Mouse (Mus musculus) embryonic facial prominence, embryonic 14.5 days (tissue): ENCODE data around the gene Kit. TPM values are rescaled to one million over a fixed set of nuclear protein-coding genes. Genes with fewer than 3 reads are reported as not detected.

Experiments used
- ATAC-seq: fragments of 200-750 bp; cut with Nextera tagmentation; 2 replicates; pipeline ENCODE4 v1.8.0; 2017; ENCODE audit warnings: low read depth, moderate number of reproducible peaks, moderate TSS enrichment
- DNase-seq: peaks from one replicate; pipeline ENCODE4 v3.0.0-alpha.2; 2015; ENCODE audit warnings: low spot score
- H3K27ac ChIP-seq: fragments of 300-500 bp; sonication (generic); replicated peaks from 2 replicates; pipeline ENCODE4 v1.5.1; 2014; ENCODE audit warnings: low read depth, mild to moderate bottlenecking, low read length, moderate library complexity
- H3K27me3 ChIP-seq: fragments of 300-500 bp; sonication (generic); replicated peaks from 2 replicates; pipeline ENCODE4 v1.6.1; 2014; ENCODE audit warnings: low read length; ENCODE audit not compliant: control insufficient read depth, insufficient read depth
- H3K36me3 ChIP-seq: fragments of 300-500 bp; sonication (generic); 2 replicates; pipeline ENCODE4 v1.6.1; 2014; ENCODE audit warnings: low read length, mixed read lengths; ENCODE audit not compliant: control insufficient read depth, insufficient read depth
- H3K4me1 ChIP-seq: fragments of 300-500 bp; sonication (generic); 2 replicates; pipeline ENCODE4 v1.6.1; 2014; ENCODE audit warnings: antibody characterized with exemption, low read length; ENCODE audit not compliant: control insufficient read depth, insufficient read depth
- H3K4me2 ChIP-seq: fragments of 300-500 bp; sonication (generic); 2 replicates; pipeline ENCODE4 v1.6.1; 2014; ENCODE audit warnings: low read depth, mild to moderate bottlenecking, low read length, moderate library complexity, mixed read lengths
- H3K4me3 ChIP-seq: fragments of 300-500 bp; sonication (generic); 2 replicates; pipeline ENCODE4 v1.5.1; 2014; ENCODE audit warnings: low read depth, mild to moderate bottlenecking, low read length
- H3K9ac ChIP-seq: fragments of 300-500 bp; sonication (generic); 2 replicates; pipeline ENCODE4 v1.6.1; 2014; ENCODE audit warnings: low read depth, mild to moderate bottlenecking, low read length, moderate library complexity, mixed read lengths
- H3K9me3 ChIP-seq: fragments of 300-500 bp; sonication (generic); 2 replicates; pipeline ENCODE4 v1.6.1; 2016; ENCODE audit warnings: low read length; ENCODE audit not compliant: control insufficient read depth
- WGBS: fragments of 180-500 bp; shearing (Covaris S2); extraction: QIAGEN DNeasy Blood & Tissue Kit; methylation state at CpG from one replicate; pipeline ENCODE4 v1.1.7; 2014; 5-methylcytosine and 5-hydroxymethylcytosine counted together
- polyA plus RNA-seq: library from polyadenylated mRNA; unstranded; fragments of >200 nt; fragmentation: Nextera tagmentation; extraction: Ambion mirVana; gene quantifications from 2 replicates; pipeline ENCODE4 v1.2.1, GENCODE M21; 2014

Gene Kit
- polyA plus RNA-seq, 1 experiment from 2014 or later, result 24.3 TPM

DNA sequence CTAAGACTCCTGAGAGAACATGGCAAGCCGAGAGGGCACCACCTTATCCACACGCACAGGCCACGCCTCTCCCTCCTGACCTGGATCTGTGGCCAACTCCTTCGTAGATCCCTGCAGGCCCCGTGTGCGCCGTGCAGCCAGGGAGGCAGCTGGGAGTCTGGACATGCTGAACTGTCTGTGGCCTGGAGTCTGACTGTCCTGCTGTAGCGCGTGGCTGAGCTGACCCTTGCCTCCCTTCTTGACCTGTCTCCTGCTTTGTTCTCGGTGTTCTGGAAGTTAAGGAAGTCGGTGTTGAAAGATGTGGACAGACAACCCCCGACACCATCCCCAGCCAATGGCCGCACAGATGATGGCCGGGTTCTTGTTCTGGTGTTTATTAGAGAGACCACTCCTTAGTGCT lies 21.5 kb downstream of the Kit start:
- DNase-seq (no peak), ATAC-seq (0 out of 2 replicates have a peak, but pooled peaks have one; percentile 30)
- Histone ChIP-seq H3K4me1 (peaks cover 6% of the 10 kb centered on the region), H3K4me2 (peak overlapping the region; percentile 23; the same call in 1 of the 2 replicates), H3K4me3 (no peak overlapping the region), H3K27me3 (no peaks in the 10 kb centered on the region), H3K9ac (no peak overlapping the region), H3K27ac (no peak overlapping the region), H3K9me3 (no peaks in the 10 kb centered on the region), H3K36me3 (no peaks in the 10 kb centered on the region)
- WGBS, result 24% methylated on average over 14 of the region's 14 CpGs

DNA sequence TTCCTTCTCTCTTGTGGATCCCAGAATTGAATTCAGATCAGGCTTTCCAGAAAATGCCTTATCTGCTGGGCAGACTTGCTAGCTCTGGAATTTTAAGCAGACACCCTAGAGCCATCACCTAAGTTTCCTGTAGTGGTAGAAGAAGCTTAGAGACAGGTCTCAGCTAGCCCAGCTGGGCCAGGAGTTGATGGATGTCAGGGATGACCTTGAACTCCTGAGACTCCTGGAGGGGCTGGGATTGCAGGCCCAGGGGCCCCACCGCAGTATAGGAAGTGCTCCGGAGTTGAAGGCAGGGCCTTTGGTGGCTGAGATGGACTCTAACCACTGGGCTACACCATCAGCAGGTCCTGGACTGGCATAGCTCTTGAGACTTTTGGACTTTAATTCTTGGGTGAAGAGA lies 22.6 kb downstream of the Kit start:
- peaks cover 6% of the 10 kb centered on the region for H3K4me1 ChIP-seq
- H3K4me3 ChIP-seq, result no peak overlapping the region
- no peaks in the 10 kb centered on the region for H3K27me3 ChIP-seq
- H3K4me2 ChIP-seq, result no peak overlapping the region
- WGBS, result 72% methylated on average over 2 of the region's 2 CpGs
- H3K9me3 ChIP-seq, result no peaks in the 10 kb centered on the region
- H3K9ac ChIP-seq, result no peak overlapping the region
- H3K36me3 ChIP-seq, result no peaks in the 10 kb centered on the region
- no peak for DNase-seq
- no peak for ATAC-seq
- H3K27ac ChIP-seq, result no peak overlapping the region

DNA sequence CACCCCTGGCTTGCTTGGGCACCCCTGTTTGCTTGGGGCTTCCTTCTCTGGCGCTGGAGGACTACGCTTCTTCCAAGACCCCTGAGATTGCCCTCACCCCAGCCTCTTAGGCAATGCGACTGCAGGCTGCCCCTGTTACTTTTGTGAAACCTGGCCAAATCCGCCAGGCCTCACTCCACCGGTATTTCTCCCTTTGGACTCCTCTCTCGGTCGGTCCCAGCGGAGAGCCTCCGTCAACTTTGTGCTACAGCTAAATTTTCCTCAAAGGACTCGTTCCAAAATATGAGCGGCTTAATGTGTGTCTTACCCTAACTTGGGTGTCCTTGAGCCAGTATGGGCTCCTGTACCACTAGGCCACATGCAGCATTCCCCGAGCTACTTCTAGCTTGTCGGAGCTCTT lies 23.8 kb downstream of the Kit start:
- Histone ChIP-seq H3K9ac (no peak overlapping the region), H3K27me3 (no peaks in the 10 kb centered on the region), H3K4me1 (peaks cover 6% of the 10 kb centered on the region), H3K4me2 (no peak overlapping the region), H3K4me3 (no peak overlapping the region), H3K27ac (no peak overlapping the region), H3K36me3 (no peaks in the 10 kb centered on the region), H3K9me3 (no peaks in the 10 kb centered on the region)
- no peak for ATAC-seq
- WGBS, result 96% methylated on average over 13 of the region's 13 CpGs
- DNase-seq, result no peak

DNA sequence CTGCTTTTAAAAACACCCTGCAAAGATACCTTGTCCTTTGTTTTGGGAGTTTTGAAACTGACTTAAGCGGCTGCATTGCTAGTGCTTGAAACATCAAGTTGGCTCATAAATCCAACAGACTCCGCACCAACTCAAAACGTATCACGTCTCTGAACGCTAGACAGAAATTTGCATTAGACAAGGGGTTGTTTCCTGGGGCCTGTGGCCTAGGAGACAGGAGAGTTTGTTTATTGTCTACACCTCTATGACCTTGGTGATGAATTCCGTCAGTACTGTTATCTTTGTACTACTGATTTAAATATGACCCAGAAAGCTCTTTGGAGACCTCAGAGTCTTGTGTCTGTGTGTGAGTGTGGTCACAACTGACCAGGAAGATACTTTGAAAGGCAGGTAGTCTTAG lies 25.3 kb downstream of the Kit start:
- no peaks in the 10 kb centered on the region for H3K27me3 ChIP-seq
- H3K9me3 ChIP-seq, result no peaks in the 10 kb centered on the region
- WGBS, result 71% methylated on average over 6 of the region's 6 CpGs
- peaks cover 6% of the 10 kb centered on the region for H3K4me1 ChIP-seq
- DNase-seq (no peak), ATAC-seq (no peak)
- no peak overlapping the region for H3K27ac ChIP-seq
- no peaks in the 10 kb centered on the region for H3K36me3 ChIP-seq
- H3K4me3 ChIP-seq, result no peak overlapping the region
- no peak overlapping the region for H3K9ac ChIP-seq
- H3K4me2 ChIP-seq, result no peak overlapping the region

DNA sequence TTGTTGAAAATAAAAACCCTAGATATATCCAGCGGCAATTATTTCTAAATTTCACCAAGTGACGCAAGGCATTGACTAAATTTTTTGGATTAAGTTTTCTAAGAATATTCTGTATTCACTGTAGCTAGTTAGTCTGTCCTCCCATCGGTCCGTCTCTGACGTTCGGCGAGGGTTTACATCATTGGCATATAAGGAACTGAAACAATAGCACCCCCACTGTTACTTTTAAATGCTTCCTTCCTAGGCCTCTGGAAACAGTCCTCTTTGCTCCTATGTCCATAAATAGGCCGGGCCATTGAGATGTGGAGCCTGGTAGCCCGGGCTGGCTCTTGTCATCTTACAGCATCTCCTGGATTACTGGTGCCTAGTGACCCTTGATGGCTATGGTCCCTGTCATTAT lies 29.5 kb downstream of the Kit start:
- no peak overlapping the region for H3K4me3 ChIP-seq
- H3K36me3 ChIP-seq, result no peaks in the 10 kb centered on the region
- 82% methylated on average over 9 of the region's 9 CpGs for WGBS
- no peaks in the 10 kb centered on the region for H3K9me3 ChIP-seq
- H3K27me3 ChIP-seq, result no peaks in the 10 kb centered on the region
- ATAC-seq, result no peak
- no peak for DNase-seq
- H3K9ac ChIP-seq, result no peak overlapping the region
- H3K27ac ChIP-seq, result no peak overlapping the region
- H3K4me2 ChIP-seq, result no peak overlapping the region
- H3K4me1 ChIP-seq, result no peaks in the 10 kb centered on the region

DNA sequence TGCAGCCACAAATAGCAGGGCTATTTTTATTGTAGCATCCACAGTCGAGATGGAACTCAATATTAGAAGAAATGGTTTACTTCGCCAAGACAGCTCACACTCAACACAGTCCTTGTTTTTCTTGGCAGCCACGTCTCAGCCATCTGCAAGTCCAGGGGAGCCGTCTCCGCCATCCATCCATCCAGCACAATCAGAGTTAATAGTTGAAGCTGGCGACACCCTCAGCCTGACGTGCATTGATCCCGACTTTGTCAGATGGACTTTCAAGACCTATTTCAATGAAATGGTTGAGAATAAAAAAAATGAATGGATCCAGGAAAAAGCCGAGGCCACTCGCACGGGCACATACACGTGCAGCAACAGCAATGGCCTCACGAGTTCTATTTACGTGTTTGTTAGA lies 32.2 kb downstream of the Kit start:
- Histone ChIP-seq H3K4me1 (no peaks in the 10 kb centered on the region), H3K9me3 (no peaks in the 10 kb centered on the region), H3K9ac (no peak overlapping the region), H3K27ac (no peak overlapping the region), H3K36me3 (no peaks in the 10 kb centered on the region), H3K4me2 (no peak overlapping the region), H3K4me3 (no peak overlapping the region), H3K27me3 (no peaks in the 10 kb centered on the region)
- ATAC-seq (no peak), DNase-seq (peak; percentile 36)
- 70% methylated on average over 14 of the region's 14 CpGs for WGBS

DNA sequence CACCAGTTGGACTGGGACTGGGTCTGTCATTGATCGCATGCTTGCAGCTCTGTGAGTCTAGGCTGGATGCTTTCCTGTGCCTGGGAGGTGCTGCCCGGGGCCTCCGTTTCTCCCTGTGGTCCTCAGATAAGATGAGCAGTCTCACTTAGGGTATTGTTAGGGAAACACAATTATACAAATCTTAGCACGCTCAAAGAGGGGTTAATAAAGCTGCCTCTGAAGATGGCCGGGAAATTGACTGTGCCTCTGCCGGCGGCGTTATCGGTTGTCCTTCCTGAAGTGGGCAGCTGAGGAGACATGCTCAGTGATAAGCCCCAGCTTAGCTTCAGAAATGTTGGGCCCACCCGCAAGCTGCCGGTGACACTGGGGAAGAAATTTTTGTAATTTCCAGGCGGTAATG lies 33.3 kb downstream of the Kit start:
- Histone ChIP-seq H3K27me3 (no peaks in the 10 kb centered on the region), H3K4me1 (no peaks in the 10 kb centered on the region), H3K36me3 (no peaks in the 10 kb centered on the region), H3K9ac (no peak overlapping the region), H3K4me2 (no peak overlapping the region), H3K4me3 (no peak overlapping the region), H3K27ac (no peak overlapping the region), H3K9me3 (no peaks in the 10 kb centered on the region)
- 78% methylated on average over 12 of the region's 12 CpGs for WGBS
- ATAC-seq, result no peak
- no peak for DNase-seq

DNA sequence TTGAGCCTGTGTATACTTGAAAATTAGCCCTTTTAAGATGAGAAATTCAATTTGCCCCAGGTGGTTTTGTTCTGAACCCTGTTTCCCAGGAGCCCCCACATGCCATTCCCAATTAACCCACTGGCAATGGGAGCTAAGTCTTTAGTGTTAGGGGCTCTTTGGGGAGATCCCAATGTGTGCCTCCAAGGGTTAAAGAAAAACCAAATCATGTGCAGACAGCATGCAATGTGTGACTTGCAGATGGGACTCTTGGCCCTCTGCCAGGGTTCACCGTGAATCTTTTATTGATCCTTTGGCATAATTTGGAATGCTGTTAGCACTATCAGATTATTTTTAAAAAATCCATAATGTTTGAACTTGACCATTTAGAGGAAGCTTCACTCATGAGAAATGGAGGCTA lies 37.7 kb downstream of the Kit start:
- Histone ChIP-seq H3K9ac (no peak overlapping the region), H3K27ac (no peak overlapping the region), H3K27me3 (no peaks in the 10 kb centered on the region), H3K9me3 (no peaks in the 10 kb centered on the region), H3K4me3 (no peak overlapping the region), H3K36me3 (no peaks in the 10 kb centered on the region), H3K4me2 (no peak overlapping the region), H3K4me1 (no peaks in the 10 kb centered on the region)
- peak; percentile 8 for DNase-seq
- ATAC-seq, result no peak
- 23% methylated on average over 1 of the region's 1 CpGs for WGBS

DNA sequence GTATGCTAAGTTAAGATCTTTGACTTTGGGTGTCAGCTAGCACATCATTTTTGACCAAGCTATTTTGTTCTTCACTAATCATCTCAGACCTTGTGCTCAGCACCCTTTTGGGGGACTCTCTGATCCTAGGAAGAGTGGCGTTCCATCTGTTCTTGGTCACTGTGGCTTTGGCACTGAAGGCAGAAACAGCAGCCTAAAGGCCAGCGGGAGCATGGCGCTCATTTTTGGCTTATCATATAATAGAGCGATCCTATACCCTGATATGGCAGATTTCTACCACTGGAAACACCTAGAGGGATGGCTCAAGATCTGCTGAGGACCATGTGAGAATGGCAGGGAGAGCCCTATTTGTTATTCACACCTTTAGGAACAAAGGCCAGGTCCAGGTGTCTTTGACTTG lies 38.2 kb downstream of the Kit start:
- Histone ChIP-seq H3K36me3 (no peaks in the 10 kb centered on the region), H3K4me2 (no peak overlapping the region), H3K9me3 (no peaks in the 10 kb centered on the region), H3K27me3 (no peaks in the 10 kb centered on the region), H3K9ac (no peak overlapping the region), H3K4me3 (no peak overlapping the region), H3K4me1 (no peaks in the 10 kb centered on the region), H3K27ac (no peak overlapping the region)
- ATAC-seq, result no peak
- DNase-seq, result no peak
- WGBS, result 90% methylated on average over 4 of the region's 4 CpGs
